In genomic region chr9:122785231-122785630, GRCm38 (mm10) we compare ENCODE assay signal across 41 mouse cellular contexts. TPM values are rescaled to one million over a fixed set of nuclear protein-coding genes. Genes with fewer than 3 reads are reported as not detected.
A peak's percentile ranks its signal among the peaks of the same experiment; 100 is the strongest.
DNase-seq lines count a peak whose midpoint lies in the region; ATAC-seq and TF ChIP-seq lines count a peak whose summit lies in the region.
"Had no signal": no experiment of that assay in that cellular context is flagged by ENCODE, and none has a peak within 500 bp of the region (broad histone marks: within the 10 kb centered on the region; RNA-seq: fewer than 3 reads in every experiment).

No protein-coding gene starts in this region.

- H3K9ac ChIP-seq in liver, adult 2 months (ENCODE audit: low read depth, low read length), result no peak overlapping the region
- H3K9ac ChIP-seq in liver, embryonic 12.5 days, result no peak overlapping the region
- H3K9ac ChIP-seq: hindbrain, embryonic 15.5 days; limb, embryonic 12.5 days; liver, postnatal 0 days; midbrain, embryonic 12.5 days; neural tube, embryonic 13.5 days had no signal

- H3K4me3 ChIP-seq in liver, adult 2 months (ENCODE audit: insufficient read depth, low read depth, low read length), result no peak overlapping the region
- no peak overlapping the region for H3K4me3 ChIP-seq in liver, embryonic 12.5 days
- H3K4me3 ChIP-seq in bone marrow macrophage, adult 2 months (ENCODE audit: insufficient read depth, low read length), result no peak overlapping the region
- H3K4me3 ChIP-seq: erythroblast, embryonic 14.5 days; gastrocnemius, adult 2 months; hindbrain, embryonic 10.5 days; hindbrain, embryonic 15.5 days; limb, embryonic 12.5 days; megakaryocyte, embryonic 14.5 days; midbrain, embryonic 12.5 days; neural tube, embryonic 13.5 days had no signal

- 74% methylated on average over 5 of the region's 5 CpGs for WGBS in liver, adult 2 months
- 61% methylated on average over 5 of the region's 5 CpGs for WGBS in liver, embryonic 12.5 days (ENCODE audit: insufficient replicate concordance)

- H3K36me3 ChIP-seq in liver, adult 2 months (ENCODE audit: control insufficient read depth, insufficient read depth, low read length), result no peaks in the 10 kb centered on the region
- H3K36me3 ChIP-seq in liver, embryonic 12.5 days, result no peaks in the 10 kb centered on the region
- H3K36me3 ChIP-seq: hindbrain, embryonic 10.5 days; hindbrain, embryonic 15.5 days; limb, embryonic 12.5 days; midbrain, embryonic 12.5 days; neural tube, embryonic 13.5 days had no signal

- TF ChIP-seq CTCF in liver, adult 2 months (IDR thresholded peaks at IDR 0.05; ENCODE audit: low read depth, low read length), result no peak
- TF ChIP-seq CTCF in bone marrow macrophage, adult 2 months (IDR thresholded peaks at IDR 0.05; ENCODE audit: low read depth, low read length), result no peak

- H3K79me2 ChIP-seq in liver, adult 2 months (ENCODE audit: control insufficient read depth, insufficient read depth, low read length), result no peaks in the 10 kb centered on the region

- TF ChIP-seq POLR2A in liver, adult 2 months (IDR thresholded peaks at IDR 0.05; ENCODE audit: extremely low read depth, insufficient read depth, low read length), result no peak
- TF ChIP-seq POLR2A in bone marrow macrophage, adult 2 months (IDR thresholded peaks at IDR 0.05; ENCODE audit: borderline replicate concordance, low read depth, low read length), result no peak

- H3K4me1 ChIP-seq in liver, adult 2 months (ENCODE audit: control insufficient read depth, insufficient read depth, low read length), result no peaks in the 10 kb centered on the region
- H3K4me1 ChIP-seq in liver, embryonic 12.5 days, result peaks cover 4% of the 10 kb centered on the region; the same call in 1 of the 2 replicates
- H3K4me1 ChIP-seq in bone marrow macrophage, adult 2 months (ENCODE audit: control insufficient read depth, insufficient read depth, low read length), result peaks cover 9% of the 10 kb centered on the region
- H3K4me1 ChIP-seq: hindbrain, embryonic 10.5 days; hindbrain, embryonic 15.5 days; limb, embryonic 12.5 days; midbrain, embryonic 12.5 days; neural tube, embryonic 13.5 days had no signal

- no peak overlapping the region for H3K4me2 ChIP-seq in liver, embryonic 12.5 days
- H3K4me2 ChIP-seq: hindbrain, embryonic 15.5 days; limb, embryonic 12.5 days; liver, embryonic 11.5 days; midbrain, embryonic 12.5 days; neural tube, embryonic 13.5 days had no signal

- no peak overlapping the region for H3K27ac ChIP-seq in liver, adult 2 months (replicated peaks; ENCODE audit: insufficient read depth, low read depth, low read length)
- H3K27ac ChIP-seq in liver, embryonic 12.5 days, result no peak overlapping the region
- 0 out of 2 replicates have a peak overlapping the region, but pooled peaks have one; percentile 3 for H3K27ac ChIP-seq in bone marrow macrophage, adult 2 months (ENCODE audit: insufficient read depth, low read depth, low read length)
- H3K27ac ChIP-seq: gastrocnemius, adult 2 months; hindbrain, embryonic 10.5 days; hindbrain, embryonic 15.5 days; kidney, postnatal 0 days; limb, embryonic 12.5 days; midbrain, embryonic 12.5 days; neural tube, embryonic 13.5 days had no signal

- no peak for ATAC-seq in liver, embryonic 12.5 days
- ATAC-seq in monocyte, adult 5-6 weeks (replicated peaks; ENCODE audit: insufficient number of reproducible peaks, low FRiP score, low TSS enrichment, poor library complexity, severe bottlenecking), result peak; percentile 22; the same call in 1 of the 2 replicates
- ATAC-seq: activated CD4-positive, CD25-positive, alpha-beta regulatory T cell, adult 4 months; CD4-positive, CD25-positive, alpha-beta regulatory T cell, adult 4 months; forebrain, embryonic 16.5 days; inflammation-experienced regulatory T-cells, adult 6 months; liver, postnatal 0 days had no signal

- peak; percentile 10 for DNase-seq in liver, adult 2 months (ENCODE audit: extremely low read depth, low read depth, low spot score)
- peak; percentile 89 for DNase-seq in A20 (ENCODE audit: low read depth, low spot score)
- DNase-seq in layer of hippocampus, adult 8-10 months (ENCODE audit: low spot score in 2 of 2), result no peak
- no peak for DNase-seq in retina, postnatal 1 day
- DNase-seq: adrenal gland, adult 2 months; cerebellum, adult 11 months; cerebellum, adult 9-11 months; gastrocnemius, adult 2 months; gastrocnemius, postnatal 36 days; heart, postnatal 14 days; kidney, adult 2 months; kidney, postnatal 4 days; layer of hippocampus, adult 9-11 months; liver, postnatal 0 days; lung, postnatal 10 days; right cerebral cortex, postnatal 14 days; thymus, postnatal 4 days had no signal

- H3K27me3 ChIP-seq in liver, adult 2 months (ENCODE audit: control insufficient read depth, insufficient read depth, low read length), result no peaks in the 10 kb centered on the region
- H3K27me3 ChIP-seq in liver, embryonic 12.5 days (replicated peaks), result no peaks in the 10 kb centered on the region
- H3K27me3 ChIP-seq: hindbrain, embryonic 15.5 days; limb, embryonic 12.5 days; midbrain, embryonic 12.5 days; neural tube, embryonic 13.5 days had no signal

- H3K9me3 ChIP-seq in liver, embryonic 12.5 days (replicated peaks), result no peaks in the 10 kb centered on the region
- H3K9me3 ChIP-seq: hindbrain, embryonic 10.5 days; hindbrain, embryonic 15.5 days; limb, embryonic 12.5 days; megakaryocyte, embryonic 14.5 days; midbrain, embryonic 12.5 days; neural tube, embryonic 13.5 days had no signal

RNA-seq across cellular contexts. Expression of gene Tcaim, which starts 20.1 kb away (rescaled TPM):
- 13.7 and 14.2 TPM in 2 replicates for total RNA-seq in liver, adult 2 months (2014; rRNA removed)
- polyA plus RNA-seq in liver, adult 2 months (2012; rRNA removed), result 5.5 and 7.2 TPM in 2 replicates
- polyA plus RNA-seq in liver, embryonic 12.5 days (2016; fragmentation: Nextera tagmentation; extraction: Ambion mirVana), result 2.8 and 3.0 TPM in 2 replicates
- polyA plus RNA-seq in bone marrow macrophage, adult 2 months (2012; ENCODE audit: insufficient read depth, insufficient read length, missing spikeins), result 3.2 and 3.3 TPM in 2 replicates
- 6.7 to 12.6 TPM (median 7.8 TPM) in 3 replicates for total RNA-seq in monocyte, adult 5-6 weeks (2017)
- 10 to 100 TPM; 20.1 to 22.9 (median 22.1) TPM for total RNA-seq in layer of hippocampus, adult 8-10 months (2022)
- polyA plus RNA-seq: erythroblast, embryonic 14.5 days had no signal

RNA-seq across cellular contexts. Expression of gene Topaz1, which starts 38.1 kb away (rescaled TPM):
- not detected in 2 replicates for total RNA-seq in liver, adult 2 months (2014; rRNA removed)
- not detected in 2 replicates for polyA plus RNA-seq in liver, adult 2 months (2012; rRNA removed)
- not detected in 2 replicates for polyA plus RNA-seq in liver, embryonic 12.5 days (2016; fragmentation: Nextera tagmentation; extraction: Ambion mirVana)
- not detected in 2 replicates for polyA plus RNA-seq in bone marrow macrophage, adult 2 months (2012; ENCODE audit: insufficient read depth, insufficient read length, missing spikeins)
- total RNA-seq in monocyte, adult 5-6 weeks (2017), result not detected in 3 replicates
- total RNA-seq in layer of hippocampus, adult 8-10 months (2022), result not detected
- total RNA-seq: adrenal gland, adult 2 months; gastrocnemius, adult 2 months; gastrocnemius, postnatal 36 days; heart, postnatal 14 days; left cerebral cortex, postnatal 14 days; midbrain, postnatal 0 days had no signal
- polyA plus RNA-seq: adrenal gland, adult 2 months; CD4-positive, CD25-positive, alpha-beta regulatory T cell, adult 4 months; cortical plate, adult 2 months; embryonic facial prominence, embryonic 14.5 days; forebrain, embryonic 11.5 days; forebrain, embryonic 16.5 days; heart, embryonic 14.5 days; hindbrain, embryonic 10.5 days; hindbrain, embryonic 15.5 days; inflammation-experienced regulatory T-cells, adult 6 months; kidney, adult 2 months; kidney, postnatal 0 days; limb, embryonic 12.5 days; liver, embryonic 11.5 days; liver, postnatal 0 days; midbrain, embryonic 12.5 days; midbrain, postnatal 0 days; neural tube, embryonic 13.5 days; small intestine, adult 2 months had no signal

RNA-seq across cellular contexts. Expression of gene Gm35549, which starts 58.6 kb away (rescaled TPM):
- total RNA-seq in liver, adult 2 months (2014; rRNA removed), result not detected in 2 replicates
- not detected in 2 replicates for polyA plus RNA-seq in liver, adult 2 months (2012; rRNA removed)
- polyA plus RNA-seq in liver, embryonic 12.5 days (2016; fragmentation: Nextera tagmentation; extraction: Ambion mirVana), result 0.21 TPM in 1 of 2 replicates, not detected in the other
- not detected in 2 replicates for polyA plus RNA-seq in bone marrow macrophage, adult 2 months (2012; ENCODE audit: insufficient read depth, insufficient read length, missing spikeins)
- not detected in 3 replicates for total RNA-seq in monocyte, adult 5-6 weeks (2017)
- total RNA-seq in layer of hippocampus, adult 8-10 months (2022), result not detected
- total RNA-seq: adrenal gland, adult 2 months; gastrocnemius, adult 2 months; gastrocnemius, postnatal 36 days; heart, postnatal 14 days; left cerebral cortex, postnatal 14 days; midbrain, postnatal 0 days had no signal
- polyA plus RNA-seq: adrenal gland, adult 2 months; cortical plate, adult 2 months; erythroblast, embryonic 14.5 days; heart, embryonic 14.5 days; hindbrain, embryonic 10.5 days; kidney, adult 2 months; liver, embryonic 11.5 days; liver, postnatal 0 days; neural tube, embryonic 13.5 days; small intestine, adult 2 months; thymus, postnatal 0 days had no signal

Comparison
In these comparisons a context has a peak if more than half of its experiments do, and no peak if none do; other contexts are left out.
1. DNase-seq: peak in liver, adult 2 months (single experiment) and A20 (single experiment); none in layer of hippocampus, adult 8-10 months (0 of 2) and retina, postnatal 1 day (single experiment).